Mouse (Mus musculus): ENCODE data around the gene Map2k7.

The Map2k7 gene

GRCm38 (mm10) chr8:4238434-4239192 is at the start of gene Map2k7, which contains the start of gene Gm49320:
Gene Map2k7 (plus strand): TSS chr8:4238740.
Gene Gm49320 (plus strand): TSS chr8:4238865.
- in situ Hi-C loops (cut with MboI, MseI) = no loop called here

- in situ Hi-C loops (cut with MboI, MseI) = no loop called here
Measured at GRCm38 (mm10) chr8:4189031-4189722, 49.4 kb upstream of the Map2k7 start.

- in situ Hi-C loops (cut with MboI, MseI) = no loop called here
Measured at GRCm38 (mm10) chr8:4192305-4192704, 46.2 kb upstream of the Map2k7 start.

- in situ Hi-C loops (cut with MboI, MseI) = no loop called here
Measured at GRCm38 (mm10) chr8:4192807-4193587, 45.5 kb upstream of the Map2k7 start.

GRCm38 (mm10) chr8:4193588-4193894 is 45.0 kb upstream of the Map2k7 start:
- in situ Hi-C loops (cut with MboI, MseI) = no loop called here

GRCm38 (mm10) chr8:4201321-4201720 is 37.2 kb upstream of the Map2k7 start:
- in situ Hi-C loops (cut with MboI, MseI) = loop anchor here (10.0 kb wide), 1 partner anchor 63 kb away; no protein-coding TSS in a partner anchor

GRCm38 (mm10) chr8:4205246-4206123 is 33.1 kb upstream of the Map2k7 start:
- in situ Hi-C loops (cut with MboI, MseI) = loop anchor here (10.0 kb wide), 1 partner anchor 59 kb away; no protein-coding TSS in a partner anchor

- in situ Hi-C loops (cut with MboI, MseI) = loop anchor here (10.0 kb wide), 1 partner anchor 58 kb away; no protein-coding TSS in a partner anchor
Measured at GRCm38 (mm10) chr8:4206182-4207015, 32.1 kb upstream of the Map2k7 start.

- in situ Hi-C loops (cut with MboI, MseI) = loop anchor here (10.0 kb wide), 1 partner anchor 58 kb away; no protein-coding TSS in a partner anchor
Measured at GRCm38 (mm10) chr8:4207016-4207350, 31.6 kb upstream of the Map2k7 start.

- in situ Hi-C loops (cut with MboI, MseI) = no loop called here
Measured at GRCm38 (mm10) chr8:4211097-4211496, 27.4 kb upstream of the Map2k7 start.

GRCm38 (mm10) chr8:4212809-4213209 is 25.7 kb upstream of the Map2k7 start:
- in situ Hi-C loops (cut with MboI, MseI) = no loop called here

- in situ Hi-C loops (cut with MboI, MseI) = no loop called here
Measured at GRCm38 (mm10) chr8:4213210-4214005, 25.1 kb upstream of the Map2k7 start.

- in situ Hi-C loops (cut with MboI, MseI) = no loop called here
Measured at GRCm38 (mm10) chr8:4214006-4214980, 24.2 kb upstream of the Map2k7 start.

GRCm38 (mm10) chr8:4216296-4216695 is 22.2 kb upstream of the Map2k7 start:
- in situ Hi-C loops (cut with MboI, MseI) = no loop called here

GRCm38 (mm10) chr8:4216791-4217621 is 21.5 kb upstream of the Map2k7 start, which contains the start of gene Prr36:
Gene Prr36 (minus strand): TSS chr8:4217459.
- in situ Hi-C loops (cut with MboI, MseI) = no loop called here

GRCm38 (mm10) chr8:4219617-4220016 is 18.9 kb upstream of the Map2k7 start:
- in situ Hi-C loops (cut with MboI, MseI) = loop anchor here (10.0 kb wide), 1 partner anchor 55 kb away; the partner anchor contains the start of gene Evi5l

- in situ Hi-C loops (cut with MboI, MseI) = loop anchor here (10.0 kb wide), 1 partner anchor 57 kb away; the partner anchor contains the start of gene Evi5l
Measured at GRCm38 (mm10) chr8:4222059-4222458, 16.5 kb upstream of the Map2k7 start.

Data from T-helper 2 cell (primary cell).